Mouse (Mus musculus) bone marrow macrophage, adult 2 months (primary cell): ENCODE data around the gene Rsg1.

ENCODE experiments used
- CTCF ChIP-seq: IDR thresholded peaks from 2 replicates; pipeline ENCODE4 v1.5.1; 2012; ENCODE audit warnings: low read depth, mild to moderate bottlenecking, low read length, moderate library complexity
- POLR2A ChIP-seq: IDR thresholded peaks from 2 replicates; pipeline ENCODE4 v1.6.1; 2012; ENCODE audit warnings: mild to moderate bottlenecking, low read depth, low read length, borderline replicate concordance

GRCm38 (mm10) chr4:141222752-141223151 is 9.0 kb downstream of the Rsg1 start:
- TF ChIP-seq POLR2A (no peak), CTCF (no peak)
